Mouse (Mus musculus) stomach, postnatal 0 days (tissue): Measurements from ENCODE around the gene Krt20. TPM values are rescaled to one million over a fixed set of nuclear protein-coding genes. Genes with fewer than 3 reads are reported as not detected.

Experiments
- ATAC-seq: fragments of 200-750 bp; cut with Nextera tagmentation; 2 replicates; pipeline ENCODE4 v1.8.0; 2017; ENCODE audit not compliant: low FRiP score, low TSS enrichment
- DNase-seq: peaks from one replicate; pipeline ENCODE4 v3.0.0-alpha.2; 2016; ENCODE audit warnings: low spot score
- H3K27ac ChIP-seq: fragments of 300-500 bp; sonication (generic); replicated peaks from 2 replicates; pipeline ENCODE4 v1.5.1; 2014; ENCODE audit warnings: mild to moderate bottlenecking, control low read depth
- H3K27me3 ChIP-seq: fragments of 300-500 bp; sonication (generic); 2 replicates; pipeline ENCODE4 v1.6.1; 2014; ENCODE audit warnings: low read length; ENCODE audit not compliant: control insufficient read depth, insufficient read depth
- H3K36me3 ChIP-seq: fragments of 300-500 bp; sonication (generic); 2 replicates; pipeline ENCODE4 v1.6.1; 2014; ENCODE audit warnings: low read length, mixed read lengths; ENCODE audit not compliant: control insufficient read depth, insufficient read depth
- H3K4me1 ChIP-seq: fragments of 300-500 bp; sonication (generic); replicated peaks from 2 replicates; pipeline ENCODE4 v1.6.1; 2014; ENCODE audit warnings: antibody characterized with exemption; ENCODE audit not compliant: control insufficient read depth, insufficient read depth
- H3K4me2 ChIP-seq: fragments of 300-500 bp; sonication (generic); replicated peaks from 2 replicates; pipeline ENCODE4 v1.6.1; 2014; ENCODE audit warnings: low read depth, mild to moderate bottlenecking, control low read depth, moderate library complexity
- H3K4me3 ChIP-seq: fragments of 300-500 bp; sonication (generic); 2 replicates; pipeline ENCODE4 v1.5.1; 2014; ENCODE audit warnings: low read depth, low read length, control low read depth
- H3K9ac ChIP-seq: fragments of 300-500 bp; sonication (generic); 2 replicates; pipeline ENCODE4 v1.6.1; 2014; ENCODE audit warnings: mild to moderate bottlenecking, low read length, control low read depth, mixed read lengths
- H3K9me3 ChIP-seq: fragments of 300-500 bp; sonication (generic); 2 replicates; pipeline ENCODE4 v1.6.1; 2016; ENCODE audit warnings: low read length; ENCODE audit not compliant: control insufficient read depth
- CTCF ChIP-seq: IDR thresholded peaks from 2 replicates; pipeline ENCODE4 v1.5.1; 2016; ENCODE audit warnings: antibody characterized with exemption, low read depth, mild to moderate bottlenecking, moderate library complexity
- EP300 ChIP-seq: optimal IDR thresholded peaks from 2 replicates; pipeline ENCODE3; 2016; ENCODE audit warnings: antibody characterized with exemption
- WGBS: fragments of 180-500 bp; shearing (Covaris S2); extraction: QIAGEN DNeasy Blood & Tissue Kit; methylation state at CpG from one replicate; pipeline ENCODE4 v1.1.7; 2014; 5-methylcytosine and 5-hydroxymethylcytosine counted together
- polyA plus RNA-seq: library from polyadenylated mRNA; unstranded; fragments of >200 nt; fragmentation: Nextera tagmentation; extraction: Ambion mirVana; gene quantifications from 2 replicates; pipeline ENCODE4 v1.2.1, GENCODE M21; 2015

The Krt20 gene
- polyA plus RNA-seq: 110 and 119 TPM in 2 replicates

DNA sequence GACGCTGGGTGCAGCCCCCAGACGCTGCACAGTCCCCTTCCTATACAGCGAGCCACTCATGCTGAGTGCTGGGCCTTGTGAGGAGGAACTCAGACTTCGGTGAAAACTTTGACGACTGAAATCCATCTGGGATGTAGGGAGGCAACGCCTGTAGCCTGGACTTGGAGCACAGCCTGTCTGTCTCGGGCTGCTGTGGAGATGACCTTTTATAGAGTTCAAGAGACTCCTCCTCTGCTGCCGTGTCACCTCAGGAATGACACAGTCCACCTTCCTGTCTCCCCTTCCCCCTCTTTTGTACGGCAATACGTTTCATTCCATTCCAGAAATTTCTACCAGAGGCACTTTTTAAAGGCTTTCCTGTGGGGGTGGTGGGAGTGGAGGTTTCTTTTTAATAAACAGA lies at the start of gene Krt20:
TSS of gene Krt20 (minus strand) at position 179 of the 400 bp plus-strand sequence.
- ATAC-seq: peak; percentile 77
- H3K27ac ChIP-seq: no peak within 1 kb of the TSS
- no peaks in the 10 kb centered on the region for H3K27me3 ChIP-seq
- no peaks in the 10 kb centered on the region for H3K9me3 ChIP-seq
- no peaks in the 10 kb centered on the region for H3K4me1 ChIP-seq
- DNase-seq: peak; percentile 42
- H3K9ac ChIP-seq: peak within 1 kb of the TSS; percentile 35; the same call in 1 of the 2 replicates
- WGBS: 22% methylated on average over 10 of the region's 10 CpGs
- H3K4me3 ChIP-seq: no peak within 1 kb of the TSS
- H3K36me3 ChIP-seq: no peaks in the 10 kb centered on the region
- no peak for TF ChIP-seq EP300
- TF ChIP-seq CTCF: no peak
- H3K4me2 ChIP-seq: peak within 1 kb of the TSS; percentile 11

GRCm38 (mm10) chr11:99474981-99475380 lies 37.0 kb upstream of the Krt20 start:
- Histone ChIP-seq H3K27me3 (no peaks in the 10 kb centered on the region), H3K36me3 (no peaks in the 10 kb centered on the region), H3K4me1 (no peaks in the 10 kb centered on the region), H3K9ac (no peak overlapping the region), H3K9me3 (no peaks in the 10 kb centered on the region), H3K4me2 (no peak overlapping the region), H3K4me3 (no peak overlapping the region), H3K27ac (no peak overlapping the region)
- no peak for DNase-seq
- ATAC-seq: no peak
- WGBS: 53% methylated on average over 3 of the region's 3 CpGs
- TF ChIP-seq CTCF: no peak
- no peak for TF ChIP-seq EP300

GRCm38 (mm10) chr11:99473433-99473832 lies 35.5 kb upstream of the Krt20 start:
- no peaks in the 10 kb centered on the region for H3K36me3 ChIP-seq
- H3K27me3 ChIP-seq: no peaks in the 10 kb centered on the region
- H3K4me1 ChIP-seq: no peaks in the 10 kb centered on the region
- no peak overlapping the region for H3K9ac ChIP-seq
- peak; percentile 53 for ATAC-seq
- no peak overlapping the region for H3K4me3 ChIP-seq
- no peak overlapping the region for H3K4me2 ChIP-seq
- DNase-seq: no peak
- 52% methylated on average over 6 of the region's 6 CpGs for WGBS
- no peak overlapping the region for H3K27ac ChIP-seq
- TF ChIP-seq CTCF (no peak), EP300 (no peak)
- no peaks in the 10 kb centered on the region for H3K9me3 ChIP-seq

DNA sequence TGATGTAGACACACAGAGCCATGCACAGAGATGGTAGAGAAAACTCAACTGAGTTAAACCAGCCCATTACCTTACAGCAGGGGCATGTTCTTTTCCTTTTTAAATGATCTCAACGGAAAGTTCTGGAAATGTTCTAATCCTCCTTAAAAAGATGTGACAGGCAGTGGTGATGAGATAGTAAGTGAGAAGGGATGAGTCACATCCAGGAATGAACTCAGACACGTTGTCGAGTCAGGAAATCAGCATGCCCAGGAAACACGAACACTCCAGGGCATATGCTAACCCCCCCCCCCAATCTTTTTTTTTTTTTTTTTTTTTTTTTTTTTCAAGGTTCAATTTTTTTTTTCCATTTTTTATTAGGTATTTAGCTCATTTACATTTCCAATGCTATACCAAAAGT lies 34.5 kb upstream of the Krt20 start:
- Histone ChIP-seq H3K4me3 (no peak overlapping the region), H3K4me1 (no peaks in the 10 kb centered on the region), H3K4me2 (no peak overlapping the region), H3K36me3 (no peaks in the 10 kb centered on the region), H3K27me3 (no peaks in the 10 kb centered on the region), H3K9me3 (no peaks in the 10 kb centered on the region), H3K27ac (no peak overlapping the region), H3K9ac (no peak overlapping the region)
- no peak for DNase-seq
- no peak for ATAC-seq
- 63% methylated on average over 4 of the region's 4 CpGs for WGBS
- TF ChIP-seq CTCF (no peak), EP300 (no peak)

DNA sequence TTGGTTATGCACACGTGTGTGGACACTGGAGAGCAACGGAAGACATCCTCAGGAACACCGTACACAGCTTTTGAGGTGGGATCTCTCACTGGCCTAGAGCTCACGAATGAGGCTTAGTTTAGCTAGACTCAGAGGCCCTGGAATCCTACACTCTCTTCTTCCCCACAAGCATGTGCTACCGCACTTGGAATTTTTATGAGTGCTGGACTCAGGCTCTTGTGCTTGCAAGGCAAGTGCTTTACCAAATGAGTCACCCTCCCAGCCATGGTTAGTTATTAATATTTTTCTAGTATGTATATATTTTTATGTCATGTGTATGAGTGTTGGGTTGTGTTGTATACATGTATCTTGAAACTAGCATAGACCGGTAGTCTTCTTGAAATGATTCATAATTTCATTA lies 34.0 kb upstream of the Krt20 start:
- Histone ChIP-seq H3K9me3 (no peaks in the 10 kb centered on the region), H3K36me3 (no peaks in the 10 kb centered on the region), H3K4me3 (no peak overlapping the region), H3K27ac (no peak overlapping the region), H3K4me1 (no peaks in the 10 kb centered on the region), H3K9ac (no peak overlapping the region), H3K4me2 (no peak overlapping the region), H3K27me3 (no peaks in the 10 kb centered on the region)
- ATAC-seq (no peak), DNase-seq (no peak)
- TF ChIP-seq CTCF (no peak), EP300 (no peak)
- WGBS: 86% methylated on average over 6 of the region's 6 CpGs

- ATAC-seq (peak; percentile 24), DNase-seq (peak; percentile 52)
- Histone ChIP-seq H3K27ac (peak overlapping the region; percentile 56), H3K9me3 (no peaks in the 10 kb centered on the region), H3K27me3 (no peaks in the 10 kb centered on the region), H3K4me2 (no peak overlapping the region), H3K4me1 (no peaks in the 10 kb centered on the region), H3K36me3 (no peaks in the 10 kb centered on the region), H3K4me3 (no peak overlapping the region), H3K9ac (no peak overlapping the region)
- TF ChIP-seq EP300: no peak
- WGBS: 22% methylated on average over 4 of the region's 4 CpGs
Observed at GRCm38 (mm10) chr11:99469228-99469627, 31.3 kb upstream of the Krt20 start.
